Mouse (Mus musculus): ENCODE results near the gene Ell.
A peak's percentile ranks its signal among the peaks of the same experiment; 100 is the strongest.

Ell gene

DNA sequence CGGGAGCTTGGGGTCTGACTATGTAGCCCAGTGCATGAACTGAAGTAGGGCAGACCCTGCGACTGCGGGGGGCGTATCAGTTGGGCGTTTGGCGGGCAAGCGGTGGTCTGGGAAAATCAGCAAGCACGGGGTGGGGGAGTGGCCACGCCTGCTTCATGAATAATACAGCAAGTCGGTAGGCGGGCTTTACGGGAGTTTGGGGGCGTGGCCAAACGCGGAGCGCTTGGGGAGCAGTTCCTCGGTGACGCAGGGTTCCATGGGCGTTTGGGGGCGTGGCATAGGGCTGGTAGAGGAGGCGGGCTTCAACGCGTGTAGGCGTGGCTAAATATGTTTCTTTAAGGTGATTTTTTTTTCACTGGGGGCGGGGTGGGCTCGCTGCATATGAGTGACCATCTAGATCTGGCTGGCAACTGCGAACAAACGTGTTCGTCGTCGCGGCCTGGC is 602 bp upstream of the Ell start:
- peak; percentile 99 to 100 for DNase-seq

GRCm38 (mm10) chr8:70540013-70540506 is 803 bp downstream of the Ell start:
- no peak for DNase-seq

DNA sequence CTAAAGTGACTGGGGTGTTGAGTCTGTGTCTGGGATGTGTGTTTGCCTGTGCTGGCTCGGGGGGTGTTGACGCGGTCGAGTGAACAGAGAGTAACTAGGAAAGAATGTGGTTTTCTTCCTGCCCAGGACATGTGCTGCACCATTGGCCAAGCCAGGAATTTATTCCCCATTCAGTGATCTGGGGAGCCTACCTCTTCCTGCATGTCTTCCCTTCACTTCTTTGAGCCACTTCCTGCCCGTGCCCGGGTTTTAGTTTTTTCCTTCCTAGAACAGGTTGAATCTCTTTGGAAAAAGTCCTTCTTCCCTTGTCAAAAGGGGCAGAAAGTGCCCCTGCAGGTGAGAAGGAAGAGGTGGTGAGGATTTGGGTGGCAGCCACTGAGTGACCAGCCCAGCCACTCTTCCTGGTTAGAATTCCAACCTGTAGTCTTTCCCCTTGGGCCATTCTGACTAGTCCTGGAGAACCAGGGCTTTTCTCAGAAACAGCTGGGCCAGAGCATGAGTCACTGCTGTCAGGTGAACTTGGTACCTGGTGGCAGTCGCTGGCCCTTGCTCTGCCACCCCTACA is 1.3 kb downstream of the Ell start:
- peak; percentile 60 to 61 for DNase-seq

DNA sequence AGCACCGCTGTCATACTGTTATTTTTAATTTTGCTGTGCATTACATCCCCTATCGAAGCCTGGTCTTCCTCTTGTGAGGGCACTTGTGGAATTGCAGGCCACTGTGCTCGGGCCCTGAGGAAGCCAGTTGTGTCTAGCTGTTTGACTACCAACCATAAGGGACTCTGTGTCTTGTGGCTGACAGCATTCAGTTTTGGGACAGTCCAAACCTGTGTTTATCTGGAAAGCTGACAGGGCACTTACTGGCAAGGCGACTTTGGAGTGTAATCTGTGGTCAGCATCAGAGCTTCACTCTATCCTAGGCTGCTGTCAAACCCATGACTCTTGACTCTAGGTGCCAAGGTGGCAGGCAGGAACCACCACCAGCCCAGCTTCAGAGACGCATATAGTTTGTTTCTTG is 1.8 kb downstream of the Ell start:
- no peak for DNase-seq

DNA sequence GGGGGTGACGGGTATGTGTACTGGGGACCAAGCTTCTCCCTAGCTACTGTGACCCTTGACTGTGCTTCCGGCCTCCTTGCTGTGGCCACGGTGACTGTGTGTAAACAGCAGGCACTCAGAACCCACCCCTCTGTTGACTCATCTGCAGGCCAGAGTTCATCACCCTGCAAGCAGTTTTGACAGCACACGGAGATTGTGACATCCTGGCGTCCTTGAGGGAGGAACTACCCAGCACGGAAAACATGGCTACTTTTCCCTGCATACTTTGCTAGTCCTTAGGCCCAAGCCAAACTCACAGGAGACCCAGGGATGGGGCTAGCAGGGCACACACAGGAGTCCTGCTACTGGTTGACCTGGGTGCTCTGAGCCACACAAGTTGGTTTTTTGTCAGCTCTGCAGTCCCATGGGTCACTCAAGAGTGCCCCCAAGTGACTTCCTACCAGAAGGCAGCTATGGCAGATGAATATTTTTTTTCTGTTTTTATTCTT is 5.0 kb downstream of the Ell start:
- DNase-seq: peak; percentile 65 to 72

- DNase-seq: no peak
These were observed 7.2 kb downstream of the Ell start for GRCm38 (mm10) chr8:70546412-70546811.

GRCm38 (mm10) chr8:70547762-70548161 is 8.5 kb downstream of the Ell start:
- DNase-seq: no peak

DNA sequence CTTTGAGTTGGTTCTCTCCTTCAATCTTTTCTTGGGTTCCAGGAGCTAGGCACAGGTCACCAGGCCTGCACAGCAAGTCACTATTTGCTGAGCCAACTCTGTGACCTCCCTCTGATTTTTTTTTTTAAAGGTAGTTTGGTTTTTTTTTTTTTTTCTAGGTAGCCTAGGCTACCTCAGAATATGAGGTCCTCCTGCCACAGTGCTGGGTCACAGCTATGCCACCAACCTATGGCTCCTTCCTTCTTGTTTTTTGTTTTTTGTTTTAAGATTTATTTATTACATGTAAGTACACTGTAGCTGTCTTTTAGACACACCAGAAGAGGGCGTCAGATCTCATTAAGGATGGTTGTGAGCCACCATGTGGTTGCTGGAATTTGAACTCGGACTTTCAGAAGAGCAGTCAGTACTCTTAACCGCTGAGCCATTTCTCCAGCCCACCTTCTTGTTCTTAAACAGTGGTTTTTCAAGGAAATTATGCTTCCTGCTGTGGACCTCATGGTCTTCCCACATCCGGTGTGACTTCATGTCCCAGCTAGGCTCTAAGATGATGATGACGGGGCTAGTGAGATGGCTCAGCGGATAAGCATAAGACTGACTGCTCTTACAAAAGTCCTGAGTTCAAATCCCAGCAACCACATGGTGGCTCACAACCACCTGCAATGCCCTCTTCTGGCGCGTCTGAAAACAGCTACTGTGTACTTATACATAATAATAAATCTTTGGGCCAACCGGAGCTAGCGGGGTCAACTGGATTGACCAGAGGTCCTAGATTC is 10.3 kb downstream of the Ell start:
- DNase-seq: no peak

DNA sequence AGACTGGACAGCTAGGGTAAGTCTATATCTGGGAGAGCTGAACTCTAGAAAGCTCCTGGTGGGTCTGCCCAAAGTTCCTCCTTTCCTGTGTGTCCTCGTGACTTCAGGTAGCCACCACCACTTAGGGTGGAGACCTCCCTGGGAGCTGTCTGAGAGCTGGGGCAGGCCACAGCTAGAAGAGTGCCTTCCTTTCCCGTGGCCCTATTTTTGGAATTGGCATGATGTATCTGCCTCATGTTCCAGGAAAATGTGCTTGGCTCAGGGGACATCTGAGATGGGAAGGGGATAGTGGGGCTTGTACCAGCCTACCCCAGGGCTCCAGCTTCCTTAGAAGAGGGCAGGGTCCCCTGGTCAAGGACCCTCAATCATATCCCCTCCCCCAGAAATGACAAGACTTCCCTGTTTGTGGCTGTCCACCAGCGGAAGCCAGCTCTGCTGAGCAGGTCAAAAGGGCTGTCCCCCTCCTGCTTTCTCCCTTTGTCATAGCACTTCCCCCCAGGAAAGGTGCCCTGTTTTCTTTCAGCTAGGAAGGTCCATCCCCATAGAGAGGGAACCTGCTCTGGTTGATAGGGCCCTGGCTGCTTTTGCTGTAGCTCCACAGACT is 12.4 kb downstream of the Ell start:
- no peak for DNase-seq

DNA sequence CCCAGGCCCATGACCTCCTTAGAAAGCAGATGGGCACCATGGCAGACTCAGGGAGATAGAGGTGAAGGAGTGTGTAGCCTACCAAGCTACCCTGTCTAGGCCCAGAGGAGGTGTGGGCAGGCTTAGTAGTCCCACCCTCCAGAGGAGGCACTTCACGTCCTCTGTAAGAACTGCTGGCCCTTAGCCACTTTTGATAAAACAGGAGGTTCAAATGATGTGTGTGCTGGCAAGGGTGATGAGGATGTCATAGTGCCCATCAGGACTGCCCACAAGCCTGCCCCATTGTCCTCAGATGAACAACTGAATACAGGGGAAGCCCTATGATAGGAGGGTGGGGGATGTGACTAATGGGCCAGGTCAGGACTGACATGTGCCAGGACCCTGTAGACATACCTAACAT is 13.6 kb downstream of the Ell start:
- DNase-seq: no peak

- peak; percentile 78 to 79 for DNase-seq
These were observed 14.5 kb downstream of the Ell start for GRCm38 (mm10) chr8:70553740-70554139.

- DNase-seq: no peak
These were observed 16.0 kb downstream of the Ell start for GRCm38 (mm10) chr8:70555079-70555747.

DNA sequence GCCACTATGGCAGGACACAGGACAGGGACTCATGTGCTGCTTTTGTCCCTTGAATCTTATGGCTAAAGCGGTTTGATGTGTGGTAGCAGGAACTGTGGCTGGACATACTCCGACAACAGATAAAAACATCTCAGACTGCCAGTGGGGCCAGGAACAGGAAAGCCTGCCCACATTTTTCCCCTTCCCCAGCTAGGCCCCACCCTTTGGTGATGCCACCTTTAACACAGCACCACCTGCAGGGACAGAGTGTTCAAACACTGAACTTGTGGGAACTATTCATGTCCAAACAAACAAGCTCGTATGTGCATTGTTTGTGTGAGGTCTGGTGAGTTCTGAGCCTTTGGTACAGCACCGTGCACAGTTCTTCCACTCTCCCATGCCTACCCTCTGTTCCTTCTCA is 19.1 kb downstream of the Ell start:
- DNase-seq: peak; percentile 37 to 43

- DNase-seq: no peak
These were observed 19.7 kb downstream of the Ell start for GRCm38 (mm10) chr8:70558983-70559382.

- DNase-seq: peak; percentile 82 to 87
These were observed 20.8 kb downstream of the Ell start for GRCm38 (mm10) chr8:70560096-70560495.

DNA sequence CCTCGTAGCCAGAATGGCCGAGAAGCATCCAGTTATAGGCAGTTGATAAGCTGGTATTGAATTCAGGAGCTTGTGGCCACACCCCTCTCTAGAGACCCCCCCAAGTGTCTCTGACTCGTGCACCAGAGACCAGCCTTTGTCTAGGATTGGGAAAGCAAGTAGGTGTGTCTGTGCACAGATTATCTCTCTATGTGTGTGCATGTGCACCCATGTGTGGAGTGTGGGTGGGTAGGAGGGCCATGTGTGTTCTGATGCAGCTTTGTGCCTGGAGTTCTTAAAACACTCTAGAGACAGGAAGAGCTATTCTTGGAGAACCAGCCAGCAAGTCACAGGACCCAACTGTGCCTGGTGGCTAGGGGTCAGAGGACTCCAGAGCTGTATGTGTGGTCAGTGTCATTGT is 21.3 kb downstream of the Ell start:
- no peak for DNase-seq

DNA sequence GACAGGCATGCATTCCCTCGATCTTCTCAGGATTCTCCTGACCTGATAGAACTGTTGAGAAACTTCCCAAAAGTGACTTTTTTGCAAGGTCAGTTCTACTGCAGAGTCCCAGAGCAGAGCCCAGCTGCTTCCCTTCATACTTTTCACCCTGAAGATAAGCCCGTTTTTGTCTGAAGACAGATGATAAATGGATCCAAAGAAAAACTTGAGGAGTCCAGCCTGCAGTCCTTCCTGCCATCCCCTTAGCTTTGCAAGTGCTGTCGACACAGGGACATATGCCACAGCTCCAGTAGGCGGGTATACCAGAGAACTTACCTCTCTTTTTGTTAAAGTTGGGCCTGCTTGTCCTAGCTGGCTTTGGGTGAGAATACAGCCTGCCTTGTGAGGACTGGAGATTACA is 22.1 kb downstream of the Ell start:
- DNase-seq: peak in 1 of 2 experiments; percentile 42

- peak; percentile 61 to 75 for DNase-seq
These were observed 22.7 kb downstream of the Ell start for GRCm38 (mm10) chr8:70561809-70562535.

- no peak for DNase-seq
These were observed 23.5 kb downstream of the Ell start for GRCm38 (mm10) chr8:70562802-70563201.

DNA sequence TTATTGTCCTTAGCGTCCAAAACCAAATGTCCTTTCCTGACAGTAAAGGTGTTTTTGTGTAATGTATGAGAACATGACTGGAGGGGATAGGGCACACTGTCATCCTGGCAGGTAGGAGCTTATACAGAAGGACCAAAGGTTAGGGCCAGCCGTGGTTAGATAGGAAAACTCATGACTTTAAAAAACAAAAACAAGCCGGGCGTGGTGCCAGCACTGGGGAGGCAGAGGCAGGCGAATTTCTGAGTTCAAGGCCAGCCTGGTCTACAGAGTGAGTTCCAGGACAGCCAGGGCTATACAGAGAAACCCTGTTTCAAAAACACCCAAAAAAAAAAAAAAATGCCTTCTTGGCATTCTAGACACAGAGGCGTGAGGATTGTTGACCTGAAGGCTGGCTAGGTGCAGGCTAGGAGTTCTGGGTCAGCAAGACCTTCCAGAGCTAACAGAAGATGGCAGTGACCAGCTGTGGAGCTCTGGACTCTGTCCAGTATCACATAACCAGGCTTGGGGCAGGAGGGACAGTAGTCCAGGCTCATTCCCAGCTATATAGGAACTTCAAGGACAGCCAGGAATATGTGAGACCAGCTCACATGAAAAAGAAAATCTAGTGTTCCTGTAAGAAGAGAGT is 24.6 kb downstream of the Ell start:
- DNase-seq: peak in 1 of 2 experiments; percentile 33

- DNase-seq: peak in 1 of 2 experiments; percentile 27
These were observed 25.5 kb downstream of the Ell start for GRCm38 (mm10) chr8:70564696-70565235.

DNA sequence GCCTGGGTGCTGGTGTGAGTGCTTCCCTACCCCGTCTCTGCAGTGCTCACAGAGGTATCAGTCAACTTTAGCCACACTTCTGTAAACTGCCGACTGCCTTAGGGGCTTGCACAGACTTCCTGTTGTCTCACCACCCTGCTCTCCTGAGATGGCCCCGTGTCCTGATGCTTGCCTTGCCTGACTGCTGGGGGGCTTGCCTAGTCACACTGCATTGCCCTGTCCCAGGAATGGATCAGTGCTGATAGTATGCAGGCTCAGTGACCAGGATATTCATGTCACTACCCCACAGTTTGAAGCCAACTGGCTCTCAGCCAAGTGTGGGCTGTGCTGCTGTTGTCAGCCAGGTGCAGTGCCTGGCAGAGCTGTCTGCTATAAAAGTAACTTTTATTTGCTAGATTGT is 26.3 kb downstream of the Ell start:
- peak; percentile 65 to 81 for DNase-seq
